Mouse (Mus musculus) midbrain, embryonic 15.5 days (tissue): ENCODE measurements at regions not wholly inside any gene's neighbourhood (a gene's known extent, or its start where the extent isn't known, plus 50 kb on each side); places are given as distances from the start of the nearest gene placed in this dataset.

ENCODE experiments used
- ATAC-seq: fragments of 200-750 bp; cut with Nextera tagmentation; replicated peaks from 2 replicates; pipeline ENCODE4 v1.8.0; 2017; ENCODE audit warnings: moderate TSS enrichment
- H3K27ac ChIP-seq: fragments of 300-500 bp; sonication (generic); 2 replicates; pipeline ENCODE4 v1.5.1; 2015; ENCODE audit warnings: mild to moderate bottlenecking, inconsistent platforms
- H3K27me3 ChIP-seq: fragments of 300-500 bp; sonication (generic); replicated peaks from 2 replicates; pipeline ENCODE4 v1.6.1; 2015; ENCODE audit warnings: inconsistent platforms
- H3K36me3 ChIP-seq: fragments of 300-500 bp; sonication (generic); replicated peaks from 2 replicates; pipeline ENCODE4 v1.6.1; 2015; ENCODE audit warnings: inconsistent platforms
- H3K4me1 ChIP-seq: fragments of 300-500 bp; sonication (generic); 2 replicates; pipeline ENCODE4 v1.6.1; 2015; ENCODE audit warnings: inconsistent platforms
- H3K4me2 ChIP-seq: fragments of 300-500 bp; sonication (generic); 2 replicates; pipeline ENCODE4 v1.6.1; 2015; ENCODE audit warnings: inconsistent platforms, mild to moderate bottlenecking, moderate library complexity
- H3K4me3 ChIP-seq: fragments of 300-500 bp; sonication (generic); 2 replicates; pipeline ENCODE4 v1.5.1; 2015; ENCODE audit warnings: mild to moderate bottlenecking, inconsistent platforms
- H3K9ac ChIP-seq: fragments of 300-500 bp; sonication (generic); 2 replicates; pipeline ENCODE4 v1.6.1; 2015; ENCODE audit warnings: mild to moderate bottlenecking, inconsistent platforms
- H3K9me3 ChIP-seq: fragments of 300-500 bp; sonication (generic); 2 replicates; pipeline ENCODE4 v1.6.1; 2016; ENCODE audit warnings: inconsistent platforms
- WGBS: fragments of 180-500 bp; shearing (Covaris S2); methylation state at CpG from one replicate; pipeline ENCODE4 v1.1.7; 2015; ENCODE audit warnings: mixed read lengths; 5-methylcytosine and 5-hydroxymethylcytosine counted together

- 11% methylated on average over 2 of the region's 2 CpGs for WGBS
- H3K4me2 ChIP-seq: no peak overlapping the region
- H3K4me1 ChIP-seq: peaks cover 8% of the 10 kb centered on the region; the same call in 1 of the 2 replicates
- no peak overlapping the region for H3K9ac ChIP-seq
- H3K27me3 ChIP-seq: no peaks in the 10 kb centered on the region
- no peak overlapping the region for H3K27ac ChIP-seq
- peak; percentile 78 for ATAC-seq
- no peak overlapping the region for H3K4me3 ChIP-seq
- no peaks in the 10 kb centered on the region for H3K36me3 ChIP-seq
- H3K9me3 ChIP-seq: no peaks in the 10 kb centered on the region
Observed at GRCm38 (mm10) chr12:68242683-68243082, 916.3 kb downstream of the Rps29 start.

DNA sequence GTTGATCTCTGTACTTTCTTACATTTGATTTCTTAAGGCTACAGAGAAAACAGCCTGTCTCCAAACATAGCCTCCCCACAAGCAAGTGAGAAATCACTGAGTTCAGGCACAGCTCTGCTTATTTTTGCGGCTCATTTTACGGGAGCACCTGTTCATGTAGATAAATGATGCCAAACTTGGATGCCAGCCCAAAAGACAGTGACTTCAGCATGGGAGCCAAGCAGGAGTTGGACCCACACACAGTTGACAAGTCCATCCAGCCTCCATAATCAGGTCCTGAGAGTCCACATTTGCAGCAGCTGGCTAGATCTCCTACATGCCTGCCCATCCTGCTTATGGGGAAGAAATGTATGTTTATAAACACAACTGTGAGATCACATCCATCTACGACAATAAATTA lies 927.2 kb downstream of the Rps29 start:
- Histone ChIP-seq H3K27ac (no peak overlapping the region), H3K36me3 (no peaks in the 10 kb centered on the region), H3K27me3 (no peaks in the 10 kb centered on the region), H3K9me3 (no peaks in the 10 kb centered on the region), H3K4me2 (no peak overlapping the region), H3K9ac (no peak overlapping the region), H3K4me1 (no peaks in the 10 kb centered on the region), H3K4me3 (no peak overlapping the region)
- no peak for ATAC-seq
- WGBS: 82% methylated on average over 3 of the region's 3 CpGs

GRCm38 (mm10) chr12:68217091-68217490 lies 941.9 kb downstream of the Rps29 start:
- Histone ChIP-seq H3K27me3 (no peaks in the 10 kb centered on the region), H3K9me3 (no peaks in the 10 kb centered on the region), H3K4me2 (no peak overlapping the region), H3K9ac (no peak overlapping the region), H3K4me3 (no peak overlapping the region), H3K27ac (no peak overlapping the region), H3K36me3 (no peaks in the 10 kb centered on the region), H3K4me1 (no peaks in the 10 kb centered on the region)
- WGBS: 63% methylated on average over 4 of the region's 4 CpGs
- no peak for ATAC-seq

- no peak overlapping the region for H3K4me3 ChIP-seq
- no peak overlapping the region for H3K9ac ChIP-seq
- H3K4me1 ChIP-seq: no peaks in the 10 kb centered on the region
- no peak for ATAC-seq
- H3K27ac ChIP-seq: no peak overlapping the region
- no peaks in the 10 kb centered on the region for H3K9me3 ChIP-seq
- H3K36me3 ChIP-seq: no peaks in the 10 kb centered on the region
- H3K27me3 ChIP-seq: no peaks in the 10 kb centered on the region
- H3K4me2 ChIP-seq: no peak overlapping the region
- 80% methylated on average over 10 of the region's 10 CpGs for WGBS
Observed at GRCm38 (mm10) chr12:68208302-68208701, 950.7 kb downstream of the Rps29 start.

DNA sequence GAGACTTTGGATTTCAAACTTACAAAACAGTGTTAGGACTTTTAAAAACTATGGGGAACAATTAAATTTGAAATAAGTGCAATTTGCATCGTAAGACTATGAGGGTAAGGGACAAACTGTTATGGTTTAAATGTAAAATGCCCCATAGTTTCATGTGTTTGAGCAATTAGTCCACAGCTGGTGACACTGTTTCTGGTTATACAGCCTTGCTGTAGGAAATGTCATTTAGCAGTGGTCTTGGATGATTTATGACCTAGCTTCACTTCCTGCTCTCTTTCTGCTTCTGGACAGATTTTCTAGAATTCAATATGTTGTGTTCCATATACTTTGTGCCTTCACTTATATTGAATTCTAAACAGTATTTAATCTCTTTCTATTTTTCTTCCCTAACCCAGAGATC lies 961.5 kb upstream of the Mdga2 start:
- no peak overlapping the region for H3K27ac ChIP-seq
- no peak overlapping the region for H3K4me2 ChIP-seq
- H3K9me3 ChIP-seq: no peaks in the 10 kb centered on the region
- H3K4me3 ChIP-seq: no peak overlapping the region
- ATAC-seq: no peak
- WGBS: 82% methylated on average over 1 of the region's 1 CpGs
- no peak overlapping the region for H3K9ac ChIP-seq
- no peaks in the 10 kb centered on the region for H3K27me3 ChIP-seq
- H3K4me1 ChIP-seq: no peaks in the 10 kb centered on the region
- H3K36me3 ChIP-seq: no peaks in the 10 kb centered on the region

- Histone ChIP-seq H3K27ac (no peak overlapping the region), H3K4me2 (no peak overlapping the region), H3K4me3 (no peak overlapping the region), H3K9me3 (no peaks in the 10 kb centered on the region), H3K36me3 (no peaks in the 10 kb centered on the region), H3K4me1 (no peaks in the 10 kb centered on the region), H3K27me3 (no peaks in the 10 kb centered on the region), H3K9ac (no peak overlapping the region)
- ATAC-seq: no peak
- 90% methylated on average over 2 of the region's 2 CpGs for WGBS
Observed at GRCm38 (mm10) chr12:68161317-68161716, 939.0 kb upstream of the Mdga2 start.

DNA sequence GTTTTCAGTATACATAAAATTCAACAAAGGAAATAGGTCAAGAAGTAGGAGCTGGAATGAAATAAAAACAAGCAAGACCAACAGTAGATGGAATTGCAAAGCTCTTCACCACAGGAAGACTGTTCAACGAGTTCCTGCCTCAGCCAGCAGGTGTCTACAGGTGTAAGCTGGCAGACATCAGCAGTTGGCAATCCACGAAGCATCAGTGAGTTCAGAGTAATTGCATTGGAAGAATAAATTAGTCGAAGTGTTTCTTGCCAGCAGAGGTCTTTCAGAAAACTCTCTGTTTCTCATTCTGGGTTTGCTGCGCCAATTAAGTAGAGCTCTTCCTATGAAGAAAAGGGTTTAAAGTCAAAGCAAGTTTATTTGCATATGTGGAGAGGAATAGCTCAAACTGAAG lies 925.7 kb upstream of the Mdga2 start:
- 45% methylated on average over 4 of the region's 4 CpGs for WGBS

DNA sequence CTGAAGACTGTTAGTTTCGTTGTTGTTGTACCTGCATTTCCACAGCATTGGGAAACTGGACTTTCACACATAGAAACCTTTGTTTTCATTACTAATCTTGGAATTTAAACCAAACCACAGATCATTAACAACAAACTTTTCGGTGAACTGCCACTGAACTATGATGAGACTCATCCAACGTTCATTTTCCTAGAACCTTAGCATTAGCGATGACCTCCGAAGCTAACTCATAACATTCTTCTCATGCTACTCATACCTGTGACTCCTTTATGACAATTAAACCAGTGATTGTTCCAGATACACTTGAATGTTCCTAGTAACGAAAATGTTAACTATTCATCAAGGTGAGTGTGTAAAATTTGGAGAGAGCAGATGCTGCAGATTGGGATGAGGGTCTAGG lies 917.5 kb upstream of the Mdga2 start:
- Histone ChIP-seq H3K4me3 (no peak overlapping the region), H3K9me3 (no peaks in the 10 kb centered on the region), H3K4me2 (no peak overlapping the region), H3K9ac (no peak overlapping the region), H3K27ac (no peak overlapping the region), H3K36me3 (no peaks in the 10 kb centered on the region), H3K27me3 (no peaks in the 10 kb centered on the region), H3K4me1 (no peaks in the 10 kb centered on the region)
- ATAC-seq: no peak
- WGBS: 87% methylated on average over 6 of the region's 6 CpGs

More for the DNA sequence above, 925.7 kb upstream of the Mdga2 start:
- no peak overlapping the region for H3K27ac ChIP-seq
- H3K9me3 ChIP-seq: no peaks in the 10 kb centered on the region
- H3K4me2 ChIP-seq: no peak overlapping the region
- H3K36me3 ChIP-seq: no peaks in the 10 kb centered on the region
- no peak overlapping the region for H3K9ac ChIP-seq
- H3K4me3 ChIP-seq: no peak overlapping the region
- 0 out of 2 replicates have a peak, but pooled peaks cover 3% of the 10 kb centered on the region for H3K4me1 ChIP-seq
- no peak for ATAC-seq
- no peaks in the 10 kb centered on the region for H3K27me3 ChIP-seq

DNA sequence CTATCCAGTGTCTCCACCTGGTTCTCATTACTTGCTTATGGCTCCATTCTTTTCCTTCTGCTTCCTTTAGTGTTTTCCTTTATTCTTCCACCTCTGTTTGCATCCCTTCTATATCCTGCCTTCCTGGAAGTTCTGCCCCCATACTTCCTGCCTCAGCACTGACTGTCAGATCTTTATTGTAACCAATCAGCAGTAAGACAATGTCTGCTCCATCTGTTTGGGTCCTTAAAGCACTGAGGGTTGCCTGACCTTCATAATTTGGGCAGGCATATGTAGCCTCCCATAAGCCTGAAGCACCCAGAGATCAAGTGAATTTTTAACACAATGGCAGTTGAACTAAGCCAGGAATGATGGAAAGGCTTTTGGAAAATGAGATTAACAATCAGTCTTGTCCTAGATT lies 909.4 kb upstream of the Mdga2 start:
- H3K4me3 ChIP-seq: no peak overlapping the region
- H3K27me3 ChIP-seq: no peaks in the 10 kb centered on the region
- no peak for ATAC-seq
- no peak overlapping the region for H3K27ac ChIP-seq
- no peaks in the 10 kb centered on the region for H3K36me3 ChIP-seq
- H3K9me3 ChIP-seq: no peaks in the 10 kb centered on the region
- no peak overlapping the region for H3K9ac ChIP-seq
- no peaks in the 10 kb centered on the region for H3K4me1 ChIP-seq
- H3K4me2 ChIP-seq: no peak overlapping the region

DNA sequence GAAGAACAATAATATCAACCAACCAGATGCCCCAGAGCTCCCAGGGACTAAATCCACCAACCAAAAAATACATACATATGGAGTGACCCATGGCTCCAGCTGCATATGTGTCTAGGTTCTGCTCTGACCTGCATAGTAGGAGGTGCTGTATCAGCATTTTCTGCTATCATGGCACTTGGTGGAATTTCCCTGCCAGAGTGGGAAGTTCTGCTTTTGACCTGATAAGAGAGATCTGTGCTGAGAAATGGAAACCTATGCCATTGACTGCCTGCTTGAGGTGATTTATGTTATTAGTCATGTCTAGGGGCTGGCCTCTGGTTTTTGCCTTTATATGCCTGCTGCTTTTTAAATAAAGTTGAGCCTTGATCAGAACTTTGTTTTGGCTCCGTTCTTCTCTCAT lies 893.4 kb upstream of the Mdga2 start:
- H3K4me1 ChIP-seq: no peaks in the 10 kb centered on the region
- 76% methylated on average over 1 of the region's 1 CpGs for WGBS
- no peak for ATAC-seq
- H3K9ac ChIP-seq: no peak overlapping the region
- H3K9me3 ChIP-seq: no peaks in the 10 kb centered on the region
- no peak overlapping the region for H3K4me2 ChIP-seq
- H3K36me3 ChIP-seq: no peaks in the 10 kb centered on the region
- H3K27me3 ChIP-seq: no peaks in the 10 kb centered on the region
- H3K4me3 ChIP-seq: no peak overlapping the region
- H3K27ac ChIP-seq: no peak overlapping the region
